Mouse (Mus musculus) adrenal gland, postnatal 36 days (tissue): ENCODE measurements around the gene Armc5. TPM values are rescaled to one million over a fixed set of nuclear protein-coding genes. Genes with fewer than 3 reads are reported as not detected.
A peak's percentile ranks its signal among the peaks of the same experiment; 100 is the strongest.

Experiments used
- DNase-seq, 2 experiments: peaks; one replicate each; pipeline ENCODE4 v3.0.0; 2021; ENCODE audit warnings: mixed read lengths in 1 of 2
- microRNA-seq: library from miRNA; unstranded; fragments of <30 nt; microRNA quantifications from one replicate; pipeline ENCODE4 v1.2.0, GENCODE M21; 2021
- total RNA-seq, 2 experiments: library from RNA; stranded (reverse); gene quantifications; 2 replicates each; pipeline ENCODE4 v1.2.3; 2021

The Armc5 gene
- total RNA-seq, 2 experiments from 2014 or later: 18.5 to 19.9 TPM

DNA sequence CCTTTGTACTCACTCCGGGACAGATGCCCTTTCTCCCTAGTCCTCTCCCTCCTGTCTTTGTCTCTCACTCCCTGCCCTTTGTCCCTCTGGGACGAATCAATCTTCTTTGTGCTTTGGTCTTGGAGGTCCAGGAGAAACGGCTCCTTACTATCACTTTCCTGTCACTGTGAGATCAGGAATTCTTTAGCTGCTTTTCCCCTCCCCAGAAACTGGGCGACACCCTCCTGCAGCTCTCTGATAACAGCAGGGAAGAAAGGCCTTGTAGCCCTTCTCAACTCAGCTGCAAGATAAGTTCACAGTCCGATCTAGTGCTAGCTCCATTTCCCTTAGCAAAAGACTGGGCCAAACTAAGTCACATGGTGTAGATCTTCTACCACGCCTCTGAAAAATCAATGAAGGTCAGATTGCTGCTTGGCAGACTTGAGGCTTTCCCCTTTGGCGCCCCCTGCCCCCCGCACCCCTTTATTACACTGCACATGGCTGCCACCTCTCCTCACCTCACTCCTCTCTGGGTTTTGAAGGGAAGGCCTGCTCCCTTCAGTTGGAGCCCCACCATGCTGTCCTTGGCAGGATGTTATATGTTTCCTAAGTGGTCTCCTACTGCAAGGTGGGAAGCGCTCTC lies 51.9 kb downstream of the Armc5 start:
- DNase-seq: peak in 1 of 2 experiments; percentile 52

Small RNAs within 50 kb of the gene (microRNA-seq; reads per million reads assigned to microRNA genes)
- gene Mir3103: not detected

Other genes starting within 250 kb of the Armc5 start
- gene Pycard, start 243.5 kb upstream of the Armc5 start, total RNA-seq: 1 to 10 TPM; 3.6 to 5.4 TPM
- gene Trim72, start 233.4 kb upstream of the Armc5 start, total RNA-seq: under 1 TPM in 1 of 2 experiments, not detected in 1; 0.20 TPM
- 1 to 10 TPM; 4.4 to 7.8 TPM for gene Itgam, start 174.7 kb upstream of the Armc5 start, total RNA-seq
- gene Gm49368, start 174.7 kb upstream of the Armc5 start, total RNA-seq: not detected
- gene Itgax, start 107.8 kb upstream of the Armc5 start, total RNA-seq: 1 to 10 TPM in 1 of 2 experiments, under 1 TPM in 1; 0.89 to 2.9 TPM
- under 1 TPM in 1 of 2 experiments, not detected in 1; 0.13 TPM for gene Itgad, start 83.0 kb upstream of the Armc5 start, total RNA-seq
- 1 to 10 TPM in 1 of 2 experiments, not detected in 1; 6.9 TPM for gene Cox6a2, start 31.0 kb upstream of the Armc5 start, total RNA-seq
- 1 to 10 TPM; 6.5 to 7.6 TPM for gene 9130023H24Rik, start 689 bp downstream of the Armc5 start, total RNA-seq
- gene Tgfb1i1, start 9.5 kb downstream of the Armc5 start, total RNA-seq: 10 to 100 TPM; 18.3 to 28.9 TPM
- gene Slc5a2, start 28.3 kb downstream of the Armc5 start, total RNA-seq: not detected
- gene BC017158, start 60.8 kb downstream of the Armc5 start, total RNA-seq: 10 to 100 TPM; 27.9 to 28.9 TPM
- gene Rgs10, start 181.4 kb downstream of the Armc5 start, total RNA-seq: 10 to 100 TPM; 10.6 to 19.7 TPM
- 10 to 100 TPM; 74.4 to 90.2 TPM for gene Tial1, start 224.4 kb downstream of the Armc5 start, total RNA-seq